Mouse (Mus musculus) T-helper 1 cell (primary cell): Measurements from ENCODE around the gene Zdhhc7.

Source experiments
- in situ Hi-C: fragments of 300-600 bp; cut with MboI, MseI; formaldehyde crosslinking; loops from one replicate; pipeline ENCODE4 v1.15.1; 2025; ENCODE audit warnings: high pct_unique_total_duplicates

The Zdhhc7 gene

DNA sequence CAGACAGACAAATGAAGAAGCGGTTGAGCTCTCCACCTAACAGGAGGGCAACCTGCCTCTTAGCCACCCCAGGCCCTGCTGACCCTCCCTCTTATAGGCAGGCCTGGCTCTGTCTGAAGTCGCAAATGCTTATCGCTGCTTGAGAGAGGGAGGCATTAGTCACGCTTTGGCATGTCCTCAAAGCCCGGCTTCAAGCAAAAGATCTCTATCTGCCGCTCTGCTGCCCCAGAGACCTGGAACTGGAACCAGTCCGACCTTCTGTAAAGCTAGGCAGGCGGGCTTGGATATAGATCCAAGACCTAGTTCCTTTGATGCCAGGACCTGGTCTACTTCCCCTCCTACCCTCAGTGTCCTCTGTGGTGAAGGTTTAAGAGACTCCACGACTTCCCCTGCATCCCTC lies 29.0 kb downstream of the Zdhhc7 start:
- in situ Hi-C loops = loop anchor here (10.0 kb wide), 1 partner anchor 127 kb away; no protein-coding TSS in a partner anchor

DNA sequence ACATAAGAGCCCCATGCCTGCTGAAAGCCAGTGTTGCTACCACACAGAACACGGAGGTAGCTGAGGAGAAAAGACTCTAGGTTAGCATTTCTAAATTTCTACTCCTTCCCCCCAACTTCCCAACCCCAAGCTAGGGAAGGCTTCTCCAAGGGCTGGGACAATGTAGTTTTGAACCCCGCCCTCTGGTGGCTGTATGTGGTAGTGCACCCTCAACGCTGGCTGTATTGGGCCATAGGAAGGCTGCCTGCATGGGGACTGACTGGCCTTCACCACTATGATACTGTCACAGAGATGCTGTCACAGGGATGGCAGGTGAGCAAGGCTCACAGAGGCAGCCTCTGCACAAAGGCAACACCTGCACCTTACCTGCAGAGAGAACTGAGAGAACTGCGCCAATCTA lies 29.6 kb downstream of the Zdhhc7 start:
- in situ Hi-C loops = loop anchor here (10.0 kb wide), 1 partner anchor 127 kb away; no protein-coding TSS in a partner anchor

DNA sequence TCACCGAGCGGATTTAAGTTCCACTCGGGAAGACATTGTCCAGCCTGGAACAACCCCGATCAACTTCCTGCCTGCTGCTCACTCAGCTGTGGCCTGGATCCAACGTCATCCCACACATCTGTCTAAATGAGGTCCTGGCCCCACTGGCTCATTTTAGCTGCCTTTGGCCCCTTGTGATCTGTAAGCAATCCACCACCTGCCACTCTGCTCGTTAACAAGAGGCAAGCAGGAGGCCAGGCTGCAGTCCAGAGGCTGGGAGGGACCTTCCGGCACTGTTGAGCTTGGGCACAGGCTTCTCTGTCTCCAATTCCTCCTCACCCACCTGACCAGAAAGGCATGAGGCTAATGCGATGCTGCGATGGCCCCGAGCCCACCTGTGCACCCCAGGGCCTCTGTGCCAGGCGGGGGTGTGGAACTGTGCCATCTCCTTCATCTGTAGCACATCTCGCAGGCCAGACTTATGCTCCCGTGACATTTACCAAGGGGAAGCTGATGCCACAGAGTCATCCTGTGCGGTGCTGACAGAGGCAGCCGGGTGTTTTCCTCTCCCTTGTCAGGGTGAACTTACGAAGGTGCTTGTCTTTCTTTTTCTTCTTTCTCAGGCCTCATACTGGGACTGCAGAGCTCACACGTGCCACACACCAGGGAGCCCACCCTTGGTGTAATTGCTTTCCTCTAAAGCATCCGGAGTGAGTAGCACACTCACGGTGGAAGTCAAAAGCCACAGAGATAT lies 33.2 kb downstream of the Zdhhc7 start:
- in situ Hi-C loops = no loop called here

DNA sequence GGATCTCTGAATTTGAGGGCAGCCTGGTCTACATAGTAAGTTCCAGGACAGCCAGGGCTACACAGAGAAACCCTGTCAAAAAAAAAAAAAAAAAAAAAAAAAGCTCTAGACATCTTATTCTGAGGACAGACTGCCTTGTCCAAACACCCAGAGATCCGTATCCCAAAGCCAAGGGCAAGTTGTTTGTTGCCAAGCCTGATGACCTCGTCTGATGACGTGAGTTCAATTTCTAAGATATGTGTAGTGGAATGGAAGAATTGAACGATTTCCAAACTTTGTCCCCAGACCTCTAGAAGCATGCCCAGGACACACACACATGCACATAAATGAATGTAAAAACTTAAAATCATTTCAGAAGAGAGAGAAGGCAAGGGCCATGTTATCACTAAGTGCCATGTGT lies 35.1 kb downstream of the Zdhhc7 start:
- in situ Hi-C loops = no loop called here

DNA sequence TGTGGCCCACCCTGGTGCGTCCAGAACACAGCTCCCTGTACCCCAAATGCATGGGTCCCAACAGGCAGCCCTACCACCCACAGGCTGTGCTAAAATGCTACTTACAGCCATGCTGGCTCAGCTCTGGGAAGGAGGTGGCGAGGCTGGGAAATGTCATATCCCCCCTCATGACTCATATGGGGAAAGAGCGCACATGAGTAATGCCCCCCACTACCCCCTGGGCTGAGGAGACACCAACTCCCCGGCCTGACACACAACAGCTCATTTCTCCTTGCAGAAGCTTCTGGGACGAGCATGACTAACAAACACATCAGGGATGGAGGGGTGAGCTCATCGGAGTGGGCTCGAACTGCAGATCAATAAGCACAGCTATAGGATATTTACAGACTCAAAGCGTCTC lies 35.7 kb downstream of the Zdhhc7 start:
- in situ Hi-C loops = no loop called here

DNA sequence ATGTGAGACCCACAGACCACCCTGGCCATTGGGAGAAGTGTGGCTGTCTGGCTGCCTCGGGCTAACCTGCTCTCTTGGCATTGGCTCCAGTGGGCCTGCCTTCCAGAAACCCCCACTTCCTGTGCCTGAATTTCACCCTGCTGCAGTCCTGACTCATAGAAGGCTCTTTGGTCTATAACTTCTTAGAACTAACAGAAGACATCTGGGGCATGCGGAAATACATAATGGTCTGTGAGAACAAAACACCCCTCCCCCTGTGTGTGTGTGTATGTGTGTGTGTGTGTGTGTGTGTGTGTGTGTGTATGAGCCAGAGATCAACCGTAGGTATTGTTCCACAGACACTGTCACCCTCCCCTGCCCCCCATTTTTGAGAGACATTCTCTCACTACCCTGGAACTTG lies 38.0 kb downstream of the Zdhhc7 start:
- in situ Hi-C loops = loop anchor here (5.0 kb wide), 1 partner anchor 66 kb away; no protein-coding TSS in a partner anchor

GRCm38 (mm10) chr8:120062742-120063141 lies 38.5 kb downstream of the Zdhhc7 start:
- in situ Hi-C loops = loop anchor here (5.0 kb wide), 1 partner anchor 65 kb away; no protein-coding TSS in a partner anchor

GRCm38 (mm10) chr8:120057078-120057477 lies 44.2 kb downstream of the Zdhhc7 start:
- in situ Hi-C loops = no loop called here

GRCm38 (mm10) chr8:120054833-120055232 lies 46.4 kb downstream of the Zdhhc7 start:
- in situ Hi-C loops = no loop called here

DNA sequence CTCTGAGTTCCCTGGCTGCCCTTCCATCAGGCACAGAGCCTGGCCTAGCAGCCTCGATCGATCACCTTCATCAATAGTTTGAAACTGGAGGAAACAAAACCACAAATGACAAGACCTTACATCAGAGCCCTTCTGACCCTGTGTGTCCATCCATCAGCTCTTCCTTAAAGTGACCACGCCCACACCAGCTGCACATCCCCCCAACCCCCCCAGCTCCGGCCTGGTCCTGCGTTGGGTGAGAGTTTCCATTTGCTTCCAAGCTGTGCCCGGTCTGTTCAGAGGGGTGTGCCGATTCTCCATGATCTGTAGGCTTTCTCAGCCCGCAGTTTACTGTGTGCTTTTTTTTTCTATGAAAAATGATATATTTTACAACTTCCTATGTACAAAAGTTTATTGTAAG lies 49.0 kb downstream of the Zdhhc7 start:
- in situ Hi-C loops = no loop called here

DNA sequence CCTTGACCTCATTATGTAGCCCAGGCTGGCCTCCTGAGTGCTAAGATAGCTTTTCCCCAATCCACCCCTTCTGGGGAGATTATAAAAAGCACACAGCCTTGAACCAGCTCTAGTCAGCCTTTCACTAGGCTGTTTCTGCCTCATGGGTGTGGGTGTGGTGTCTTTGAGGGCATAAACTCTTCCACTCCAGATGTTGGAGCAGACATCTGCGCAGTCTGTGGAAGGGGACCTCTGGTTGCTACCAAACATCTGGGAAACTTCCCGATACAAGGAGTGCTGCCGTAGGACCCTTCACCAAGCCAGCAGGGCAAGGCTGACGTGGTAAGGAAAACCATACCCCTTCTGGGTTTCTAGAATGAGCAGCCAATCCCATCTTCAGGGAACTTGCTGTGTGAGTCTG lies 49.4 kb downstream of the Zdhhc7 start:
- in situ Hi-C loops = no loop called here

- in situ Hi-C loops = no loop called here
These were observed 50.3 kb downstream of the Zdhhc7 start for GRCm38 (mm10) chr8:120051006-120051405.

- in situ Hi-C loops = no loop called here
These were observed 50.9 kb downstream of the Zdhhc7 start for GRCm38 (mm10) chr8:120050376-120050775.

DNA sequence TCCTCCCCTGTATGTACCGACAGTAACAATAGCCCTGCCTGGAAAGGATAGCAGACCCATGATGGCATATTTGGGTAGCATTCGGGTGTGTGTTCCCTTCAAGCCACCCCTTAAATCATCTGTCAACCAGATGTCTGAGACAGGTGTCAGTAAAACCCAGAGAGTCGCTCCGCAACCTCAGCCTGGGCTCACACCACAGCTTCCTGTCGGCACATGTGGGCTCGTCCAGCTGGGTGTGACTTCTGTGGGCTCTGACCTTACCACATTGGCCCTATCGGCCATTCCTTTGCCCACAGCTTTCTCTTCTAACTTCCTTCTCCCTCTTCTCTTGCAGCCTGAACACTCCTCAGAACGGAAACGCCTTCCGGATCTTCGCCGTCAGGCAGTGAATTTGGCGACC lies 51.3 kb downstream of the Zdhhc7 start:
- in situ Hi-C loops = no loop called here

DNA sequence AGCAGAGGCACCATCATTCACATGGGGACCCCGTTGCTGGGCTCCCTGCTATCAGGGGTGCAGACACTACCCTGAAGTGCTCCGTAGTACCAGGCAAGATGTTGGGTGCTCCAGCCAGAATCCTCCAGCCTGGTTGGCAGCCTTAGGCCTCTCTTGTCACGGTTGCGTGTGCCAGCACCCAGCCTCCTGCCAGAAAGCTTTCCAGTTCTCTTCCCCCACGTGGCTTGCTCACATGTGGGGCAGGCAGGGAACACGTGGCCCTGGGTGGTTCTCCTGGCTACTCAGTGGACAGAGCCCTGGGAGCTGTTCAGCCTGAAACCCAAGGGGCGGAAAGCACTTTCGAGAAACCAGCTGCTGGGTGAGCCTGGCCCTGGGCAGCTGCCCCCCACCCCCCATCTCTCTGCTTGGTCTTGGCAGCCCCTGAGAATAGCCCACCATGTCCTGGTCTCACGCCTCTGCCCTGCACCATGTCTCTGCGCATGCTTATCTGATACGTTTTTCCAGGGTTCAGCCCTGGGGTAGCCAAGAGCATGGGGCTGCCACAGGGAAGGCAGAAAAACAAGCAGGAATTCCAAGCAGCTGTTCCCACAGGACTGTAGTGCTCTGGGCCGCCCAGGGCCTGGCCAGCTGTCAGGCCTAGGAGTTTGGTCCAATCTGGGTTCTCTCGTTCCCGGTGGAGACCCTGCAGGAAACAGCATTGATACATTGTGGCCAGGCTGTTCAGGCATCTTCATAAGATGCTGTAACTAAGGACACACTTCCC lies 54.8 kb downstream of the Zdhhc7 start:
- in situ Hi-C loops = no loop called here

DNA sequence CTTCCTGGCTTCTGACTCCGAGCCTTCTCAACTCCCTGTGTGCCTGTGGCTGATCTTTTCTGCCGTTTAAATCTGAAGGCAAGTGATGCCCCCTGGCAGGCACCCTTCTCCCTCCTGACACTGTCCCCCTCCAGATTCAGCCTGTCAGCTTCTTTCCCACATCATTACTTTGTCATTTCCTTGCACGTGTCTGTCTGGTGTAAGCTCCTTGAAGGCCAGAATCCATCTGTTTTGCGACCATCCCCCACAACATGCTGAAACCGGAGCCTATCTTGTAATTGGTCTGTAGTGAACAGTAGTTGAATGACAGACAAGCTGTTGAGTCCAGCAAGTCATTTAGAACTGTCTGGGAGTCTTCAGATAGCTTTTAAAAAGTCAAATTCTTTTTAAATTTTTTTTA lies 55.8 kb downstream of the Zdhhc7 start:
- in situ Hi-C loops = no loop called here

DNA sequence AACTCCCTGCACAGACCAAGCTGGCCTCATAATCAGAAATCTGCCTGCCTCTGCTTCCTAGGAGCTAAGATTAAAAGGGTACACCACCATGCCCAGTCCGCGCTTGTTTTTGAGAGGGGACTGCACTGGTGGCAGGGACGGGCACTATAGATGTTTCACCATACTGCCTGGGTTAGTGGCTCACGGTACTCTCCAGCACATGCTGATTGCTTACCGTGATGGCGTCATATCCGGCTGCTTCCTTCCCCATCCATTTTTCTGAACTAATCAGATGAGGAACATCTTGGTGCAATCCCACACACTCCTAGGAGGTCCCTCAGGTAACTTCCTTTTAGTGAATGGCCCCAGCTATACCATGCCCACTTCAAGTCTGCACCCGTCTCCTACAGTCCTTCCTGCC lies 56.4 kb downstream of the Zdhhc7 start:
- in situ Hi-C loops = no loop called here

- in situ Hi-C loops = no loop called here
These were observed 58.6 kb downstream of the Zdhhc7 start for GRCm38 (mm10) chr8:120042542-120043312.

GRCm38 (mm10) chr8:120040861-120041260 lies 60.4 kb downstream of the Zdhhc7 start:
- in situ Hi-C loops = no loop called here

DNA sequence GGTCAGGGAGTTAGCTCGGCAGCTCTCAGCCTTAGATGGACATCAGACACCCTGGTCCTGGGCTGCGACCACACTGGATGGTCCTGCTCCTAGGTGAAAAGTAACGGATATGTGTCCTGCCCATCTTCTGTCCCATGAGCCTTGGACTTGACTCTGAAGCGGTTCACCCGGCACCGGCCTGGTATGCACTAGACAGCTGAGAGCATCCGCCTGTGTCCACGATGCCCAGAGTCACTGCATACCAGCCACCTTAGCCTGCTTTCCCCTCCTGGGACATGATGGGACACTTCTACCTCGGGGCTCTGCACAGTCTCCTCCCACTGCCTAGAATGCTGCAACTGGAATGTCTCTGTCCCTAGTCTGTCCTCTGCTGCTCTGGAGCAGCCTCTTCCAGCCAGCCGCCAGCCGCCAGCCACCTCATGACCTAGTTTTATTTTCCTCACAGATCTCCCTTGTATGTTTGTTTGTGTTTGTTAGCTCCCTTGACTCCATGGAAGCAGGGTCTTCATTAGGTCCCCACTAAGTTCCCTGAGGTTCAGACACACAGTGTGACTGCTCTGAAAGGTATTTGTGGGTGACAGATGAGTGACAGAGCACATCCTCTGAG lies 61.9 kb downstream of the Zdhhc7 start:
- in situ Hi-C loops = no loop called here

DNA sequence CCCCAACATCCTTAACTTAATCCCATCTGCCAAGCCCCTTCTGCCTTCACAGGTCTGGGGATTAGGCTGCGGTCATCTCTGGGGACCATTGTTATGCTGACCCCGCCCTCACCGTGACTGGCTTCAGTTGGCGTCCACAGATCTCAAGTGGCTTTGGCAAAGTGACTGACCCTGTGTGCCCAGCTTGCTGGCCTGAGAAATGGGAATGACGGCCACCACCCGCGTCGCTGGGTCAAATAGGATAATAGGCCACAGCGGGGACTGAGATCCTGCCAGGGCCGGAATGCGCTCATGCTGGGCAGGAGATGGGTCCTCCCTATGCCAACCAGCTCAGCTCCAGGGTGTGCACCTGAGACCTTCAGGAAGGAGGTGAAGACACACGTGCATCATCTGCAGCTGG lies 62.5 kb downstream of the Zdhhc7 start:
- in situ Hi-C loops = no loop called here

DNA sequence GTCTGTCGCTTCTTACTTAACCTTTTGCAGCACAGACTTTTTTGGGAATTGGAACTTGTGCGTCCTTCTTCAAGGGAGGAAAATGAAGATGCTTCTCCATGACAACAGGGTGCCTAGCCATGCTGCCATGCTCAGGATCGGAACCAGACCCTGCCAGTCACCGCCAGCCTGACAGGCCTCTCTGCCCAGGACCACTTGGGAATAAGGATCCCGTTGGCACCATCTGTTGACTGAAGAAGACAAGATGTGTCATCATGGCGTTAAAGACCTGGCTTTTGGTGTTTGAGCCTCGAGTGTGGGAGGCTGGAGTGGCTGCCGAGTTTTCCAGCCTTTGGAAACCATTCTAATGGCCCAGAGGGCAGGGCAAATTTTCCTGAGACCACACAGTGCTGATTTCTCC lies 63.7 kb downstream of the Zdhhc7 start:
- in situ Hi-C loops = no loop called here
